Mouse (Mus musculus): Measurements from ENCODE around the gene Exosc7. TPM values are rescaled to one million over a fixed set of nuclear protein-coding genes. Genes with fewer than 3 reads are reported as not detected.

Exosc7 gene
- total RNA-seq, 2 experiments from 2014 or later = 28.0 to 30.2 TPM

- intact Hi-C loops (cut with DNase I) = no loop called here
These were observed 64.5 kb downstream of the Exosc7 start for GRCm38 (mm10) chr9:123177380-123178048.

DNA sequence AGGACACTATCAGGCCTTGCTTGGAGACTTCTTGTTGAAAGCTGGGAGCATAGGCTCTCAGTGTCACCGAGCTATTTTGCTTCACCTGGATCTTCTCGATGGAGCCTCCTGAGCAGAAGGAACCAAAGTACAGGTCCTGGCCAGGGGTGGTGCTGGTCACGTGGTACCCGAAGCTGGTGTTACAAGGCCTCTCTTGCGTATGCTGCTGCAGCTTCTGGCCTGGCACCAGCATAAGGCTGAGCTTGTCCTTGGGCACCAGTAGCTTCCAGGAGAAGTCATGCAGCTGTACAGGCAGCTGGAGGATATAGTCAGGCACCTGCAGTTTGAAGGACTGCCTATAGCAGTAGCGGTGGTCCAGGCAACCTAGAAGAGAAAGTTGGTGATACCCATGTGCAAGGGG, 67.0 kb downstream of the Exosc7 start:
- intact Hi-C loops (cut with DNase I) = no loop called here
- DNase-seq (ENCODE audit: low spot score) = no peak

More at GRCm38 (mm10) chr9:123177380-123178048, 64.5 kb downstream of the Exosc7 start:
- no peak for DNase-seq (ENCODE audit: low spot score)

DNA sequence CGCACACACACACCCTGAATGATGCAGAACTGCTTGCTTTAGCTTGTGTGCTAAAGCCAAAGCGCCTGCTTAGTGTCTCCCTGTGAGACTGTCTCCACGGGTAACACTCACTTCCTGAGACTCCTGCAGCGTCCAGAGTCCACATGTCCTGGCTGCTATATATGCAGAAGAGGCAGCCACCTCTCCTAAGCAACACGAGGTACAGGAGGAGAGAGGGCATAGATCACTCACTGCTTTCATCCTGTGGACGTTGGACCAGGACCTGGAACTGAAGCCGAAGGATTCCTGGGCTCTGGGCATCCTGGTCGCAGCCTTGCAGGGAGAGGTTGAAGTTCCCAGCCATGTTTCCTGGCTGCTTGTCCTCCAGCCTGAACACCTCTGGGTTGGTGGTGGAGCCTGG, 70.2 kb downstream of the Exosc7 start:
- intact Hi-C loops (cut with DNase I) = no loop called here
- DNase-seq (ENCODE audit: low spot score) = no peak

- no peak for DNase-seq (ENCODE audit: low spot score)
- intact Hi-C loops (cut with DNase I) = no loop called here
These were observed 72.5 kb downstream of the Exosc7 start for GRCm38 (mm10) chr9:123185546-123185945.

Other genes with a start within 250 kb of the Exosc7 start
- gene Zfp445, start 247.2 kb upstream of the Exosc7 start, total RNA-seq (2021) = 10 to 100 TPM; 78.6 to 88.5 TPM
- 1 to 10 TPM; 5.0 to 6.1 TPM for gene Zkscan7, start 227.5 kb upstream of the Exosc7 start, total RNA-seq (2021)
- gene Zfp105, start 190.1 kb upstream of the Exosc7 start, total RNA-seq (2021) = 1 to 10 TPM; 1.9 to 2.5 TPM
- gene 1110059G10Rik, start 162.2 kb upstream of the Exosc7 start, total RNA-seq (2021) = 10 to 100 TPM; 15.1 to 19.3 TPM
- 1 to 10 TPM in 1 of 2 experiments, under 1 TPM in 1; 0.91 to 1.1 TPM for gene Kif15, start 162.2 kb upstream of the Exosc7 start, total RNA-seq (2021)
- gene Tmem42, start 91.9 kb upstream of the Exosc7 start, total RNA-seq (2021) = 10 to 100 TPM; 13.7 to 13.9 TPM
- gene Tgm4, start 78.5 kb upstream of the Exosc7 start, total RNA-seq (2021) = under 1 TPM in 1 of 2 experiments, not detected in 1; 0.42 TPM
- 10 to 100 TPM; 42.8 TPM for gene Zdhhc3, start within 50 bp of the Exosc7 start, total RNA-seq (2021)
- gene Clec3b, start 37.7 kb downstream of the Exosc7 start, total RNA-seq (2021) = 10 to 100 TPM; 63.0 to 63.6 TPM
- under 1 TPM; 0.08 TPM for gene Cdcp1, start 102.8 kb downstream of the Exosc7 start, total RNA-seq (2021)
- gene Tmem158, start 147.5 kb downstream of the Exosc7 start, total RNA-seq (2021) = 1 to 10 TPM; 7.3 to 8.0 TPM

Data from heart, postnatal 25 days (tissue).